Mouse (Mus musculus) heart, adult 8-10 months (tissue): Measurements from ENCODE around the gene Zfp619. TPM values are rescaled to one million over a fixed set of nuclear protein-coding genes. Genes with fewer than 3 reads are reported as not detected.
"Not testable (repeated sequence)": the region's sequence is repeated elsewhere in the genome, so short reads cannot be mapped to it uniquely, and the experiment has no call there.

Experiments used
- DNase-seq: peaks from one replicate; pipeline ENCODE4 v3.0.0; 2022; ENCODE audit warnings: low spot score
- total RNA-seq, 4 experiments: library from RNA; stranded (reverse); gene quantifications; 2 replicates each; pipeline ENCODE4 v1.2.4; 2022

Zfp619 gene
- total RNA-seq, 4 experiments from 2014 or later: 1.7 to 1.9 (median 1.7) TPM

DNA sequence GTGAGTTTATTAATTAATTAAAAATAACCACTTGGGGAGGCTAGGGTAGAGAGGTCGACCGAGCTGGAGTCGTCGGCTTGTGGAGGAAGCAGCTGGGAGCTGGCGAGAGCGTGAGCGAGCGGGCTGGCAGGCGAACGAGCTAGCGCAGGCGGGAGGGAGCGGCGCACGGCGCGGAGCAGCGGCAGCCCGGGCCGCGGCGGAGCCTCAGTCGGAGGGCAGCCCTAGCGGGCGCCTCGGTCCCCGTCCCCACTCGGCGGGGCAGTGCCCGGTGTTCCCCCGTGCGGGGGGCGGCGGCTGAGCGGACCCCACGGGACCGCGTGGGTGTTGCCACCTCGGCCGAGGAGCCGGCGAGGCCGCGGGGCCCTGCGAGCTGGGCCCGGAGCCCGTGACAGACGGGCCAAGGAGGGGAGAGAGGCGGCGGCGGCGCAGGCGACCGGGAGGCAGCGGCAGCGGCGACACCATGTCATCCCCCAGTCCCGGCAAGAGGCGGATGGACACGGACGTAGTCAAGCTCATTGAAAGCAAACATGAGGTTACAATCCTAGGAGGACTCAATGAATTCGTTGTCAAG, 71.0 kb downstream of the Zfp619 start:
- DNase-seq: not testable (repeated sequence)

DNA sequence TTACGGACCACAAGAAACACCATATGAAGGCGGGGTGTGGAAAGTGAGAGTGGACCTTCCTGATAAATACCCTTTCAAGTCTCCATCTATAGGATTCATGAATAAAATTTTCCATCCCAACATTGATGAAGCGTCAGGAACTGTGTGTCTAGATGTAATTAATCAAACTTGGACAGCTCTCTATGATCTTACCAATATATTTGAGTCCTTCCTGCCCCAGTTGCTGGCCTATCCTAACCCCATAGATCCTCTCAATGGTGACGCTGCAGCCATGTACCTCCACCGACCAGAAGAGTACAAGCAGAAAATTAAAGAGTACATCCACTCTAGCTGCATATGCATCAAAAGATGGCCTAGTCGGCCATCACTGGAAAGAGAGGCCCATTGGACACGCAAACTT, 71.5 kb downstream of the Zfp619 start:
- DNase-seq: not testable (repeated sequence)

Other genes with a start within 250 kb of the Zfp619 start
- not detected for gene Gm5114, start 104.6 kb upstream of the Zfp619 start, total RNA-seq